Mouse (Mus musculus) kidney, postnatal 0 days (tissue): ENCODE measurements at regions not wholly inside any gene's neighbourhood (a gene's known extent, or its start where the extent isn't known, plus 50 kb on each side); places are given as distances from the start of the nearest gene placed in this dataset.

Experiments
- ATAC-seq: fragments of 200-750 bp; cut with Nextera tagmentation; replicated peaks from 2 replicates; pipeline ENCODE4 v1.8.0; 2017; ENCODE audit warnings: low read depth, moderate number of reproducible peaks, moderate TSS enrichment, moderate library complexity; ENCODE audit not compliant: low FRiP score
- DNase-seq: peaks from one replicate; pipeline ENCODE4 v3.0.0-alpha.2; 2016; ENCODE audit warnings: low spot score
- H3K27ac ChIP-seq: fragments of 300-500 bp; sonication (generic); 2 replicates; pipeline ENCODE4 v1.5.1; 2014; ENCODE audit warnings: mild to moderate bottlenecking
- H3K27me3 ChIP-seq: fragments of 300-500 bp; sonication (generic); 2 replicates; pipeline ENCODE4 v1.6.1; 2014; ENCODE audit warnings: low read length, mixed read lengths; ENCODE audit not compliant: insufficient read depth
- H3K36me3 ChIP-seq: fragments of 300-500 bp; sonication (generic); 2 replicates; pipeline ENCODE4 v1.6.1; 2014; ENCODE audit warnings: low read length, mixed read lengths; ENCODE audit not compliant: insufficient read depth
- H3K4me1 ChIP-seq: fragments of 300-500 bp; sonication (generic); replicated peaks from 2 replicates; pipeline ENCODE4 v1.6.1; 2014; ENCODE audit warnings: antibody characterized with exemption, low read length, mixed read lengths; ENCODE audit not compliant: insufficient read depth
- H3K4me2 ChIP-seq: fragments of 300-500 bp; sonication (generic); 2 replicates; pipeline ENCODE4 v1.6.1; 2014; ENCODE audit warnings: mild to moderate bottlenecking, low read length, moderate library complexity, mixed read lengths
- H3K4me3 ChIP-seq: fragments of 300-500 bp; sonication (generic); replicated peaks from 2 replicates; pipeline ENCODE4 v1.5.1; 2014; ENCODE audit warnings: low read depth, low read length
- H3K9ac ChIP-seq: fragments of 300-500 bp; sonication (generic); 2 replicates; pipeline ENCODE4 v1.6.1; 2014; ENCODE audit warnings: low read depth, low read length
- H3K9me3 ChIP-seq: fragments of 300-500 bp; sonication (generic); replicated peaks from 2 replicates; pipeline ENCODE4 v1.6.1; 2016; ENCODE audit warnings: low read length, inconsistent platforms, mixed read lengths
- CTCF ChIP-seq: IDR thresholded peaks from 2 replicates; pipeline ENCODE4 v1.5.1; 2016; ENCODE audit warnings: antibody characterized with exemption, low read depth, mild to moderate bottlenecking, moderate library complexity
- WGBS: fragments of 180-500 bp; shearing (Covaris S2); extraction: QIAGEN DNeasy Blood & Tissue Kit; methylation state at CpG from one replicate; pipeline ENCODE4 v1.1.7; 2014; 5-methylcytosine and 5-hydroxymethylcytosine counted together

- Histone ChIP-seq H3K9me3 (no peaks in the 10 kb centered on the region), H3K9ac (no peak overlapping the region), H3K4me3 (no peak overlapping the region), H3K27me3 (no peaks in the 10 kb centered on the region), H3K4me1 (no peaks in the 10 kb centered on the region), H3K4me2 (no peak overlapping the region), H3K27ac (no peak overlapping the region), H3K36me3 (no peaks in the 10 kb centered on the region)
- 83% methylated on average over 10 of the region's 10 CpGs for WGBS
- no peak for TF ChIP-seq CTCF
- ATAC-seq = no peak
- no peak for DNase-seq
Observed at GRCm38 (mm10) chr14:99381262-99382017, 82.9 kb downstream of the Klf5 start.

GRCm38 (mm10) chr14:99382051-99382450, 83.6 kb downstream of the Klf5 start:
- no peak for TF ChIP-seq CTCF
- no peak overlapping the region for H3K4me2 ChIP-seq
- H3K27me3 ChIP-seq = no peaks in the 10 kb centered on the region
- no peak overlapping the region for H3K27ac ChIP-seq
- H3K9ac ChIP-seq = no peak overlapping the region
- DNase-seq (no peak), ATAC-seq (no peak)
- no peaks in the 10 kb centered on the region for H3K36me3 ChIP-seq
- 85% methylated on average over 5 of the region's 5 CpGs for WGBS
- H3K4me1 ChIP-seq = no peaks in the 10 kb centered on the region
- no peaks in the 10 kb centered on the region for H3K9me3 ChIP-seq
- H3K4me3 ChIP-seq = no peak overlapping the region

GRCm38 (mm10) chr14:99383170-99383569, 84.7 kb downstream of the Klf5 start:
- Histone ChIP-seq H3K4me3 (no peak overlapping the region), H3K9me3 (no peaks in the 10 kb centered on the region), H3K36me3 (no peaks in the 10 kb centered on the region), H3K9ac (no peak overlapping the region), H3K4me2 (no peak overlapping the region), H3K27ac (no peak overlapping the region), H3K4me1 (no peaks in the 10 kb centered on the region), H3K27me3 (no peaks in the 10 kb centered on the region)
- no peak for TF ChIP-seq CTCF
- DNase-seq = no peak
- no peak for ATAC-seq
- WGBS = 86% methylated on average over 6 of the region's 6 CpGs

- no peak overlapping the region for H3K27ac ChIP-seq
- H3K27me3 ChIP-seq = no peaks in the 10 kb centered on the region
- no peaks in the 10 kb centered on the region for H3K9me3 ChIP-seq
- no peak overlapping the region for H3K4me3 ChIP-seq
- no peak for ATAC-seq
- H3K4me2 ChIP-seq = no peak overlapping the region
- no peak for DNase-seq
- no peak overlapping the region for H3K9ac ChIP-seq
- no peaks in the 10 kb centered on the region for H3K36me3 ChIP-seq
- no peaks in the 10 kb centered on the region for H3K4me1 ChIP-seq
- TF ChIP-seq CTCF = no peak
- 96% methylated on average over 6 of the region's 6 CpGs for WGBS
Observed at GRCm38 (mm10) chr14:99387581-99387980, 89.1 kb downstream of the Klf5 start.

GRCm38 (mm10) chr14:99389306-99389705, 90.8 kb downstream of the Klf5 start:
- ATAC-seq = no peak
- H3K27ac ChIP-seq = no peak overlapping the region

GRCm38 (mm10) chr14:99391700-99392099, 93.2 kb downstream of the Klf5 start:
- no peak for ATAC-seq

More at GRCm38 (mm10) chr14:99389306-99389705, 90.8 kb downstream of the Klf5 start:
- H3K4me1 ChIP-seq = no peaks in the 10 kb centered on the region
- peak; percentile 24 for DNase-seq
- H3K4me2 ChIP-seq = no peak overlapping the region
- TF ChIP-seq CTCF = no peak
- no peak overlapping the region for H3K9ac ChIP-seq
- H3K9me3 ChIP-seq = no peaks in the 10 kb centered on the region
- no peak overlapping the region for H3K4me3 ChIP-seq
- no peaks in the 10 kb centered on the region for H3K36me3 ChIP-seq
- WGBS = 52% methylated on average over 5 of the region's 5 CpGs
- H3K27me3 ChIP-seq = no peaks in the 10 kb centered on the region

GRCm38 (mm10) chr14:99392813-99393212, 94.3 kb downstream of the Klf5 start:
- no peak overlapping the region for H3K27ac ChIP-seq
- no peak for TF ChIP-seq CTCF
- H3K27me3 ChIP-seq = no peaks in the 10 kb centered on the region
- ATAC-seq (no peak), DNase-seq (no peak)
- H3K4me2 ChIP-seq = no peak overlapping the region
- no peaks in the 10 kb centered on the region for H3K36me3 ChIP-seq
- 58% methylated on average over 2 of the region's 2 CpGs for WGBS
- no peak overlapping the region for H3K9ac ChIP-seq
- H3K4me3 ChIP-seq = no peak overlapping the region
- H3K4me1 ChIP-seq = no peaks in the 10 kb centered on the region
- no peaks in the 10 kb centered on the region for H3K9me3 ChIP-seq

More at GRCm38 (mm10) chr14:99391700-99392099, 93.2 kb downstream of the Klf5 start:
- WGBS = 85% methylated on average over 7 of the region's 7 CpGs
- Histone ChIP-seq H3K36me3 (no peaks in the 10 kb centered on the region), H3K9me3 (no peaks in the 10 kb centered on the region), H3K4me3 (no peak overlapping the region), H3K27me3 (no peaks in the 10 kb centered on the region), H3K4me1 (no peaks in the 10 kb centered on the region), H3K4me2 (no peak overlapping the region), H3K27ac (no peak overlapping the region), H3K9ac (no peak overlapping the region)
- DNase-seq = no peak
- no peak for TF ChIP-seq CTCF
